Mouse (Mus musculus) liver, embryonic 13.5 days (tissue): ENCODE measurements around the gene Ctnna3. TPM values are rescaled to one million over a fixed set of nuclear protein-coding genes. Genes with fewer than 3 reads are reported as not detected.

Experiments used
- ATAC-seq: fragments of 200-750 bp; cut with Nextera tagmentation; 2 replicates; pipeline ENCODE4 v1.8.0; 2017; ENCODE audit warnings: low read depth, mild to moderate bottlenecking, moderate number of reproducible peaks, moderate library complexity
- DNase-seq: peaks from one replicate; pipeline ENCODE4 v3.0.0; 2022
- H3K27ac ChIP-seq: fragments of 300-500 bp; sonication (generic); 2 replicates; pipeline ENCODE4 v1.5.1; 2015; ENCODE audit warnings: moderate library complexity, mild to moderate bottlenecking, inconsistent platforms
- H3K27me3 ChIP-seq: fragments of 300-500 bp; sonication (generic); 2 replicates; pipeline ENCODE4 v1.6.1; 2015; ENCODE audit warnings: mild to moderate bottlenecking, inconsistent platforms
- H3K36me3 ChIP-seq: fragments of 300-500 bp; sonication (generic); 2 replicates; pipeline ENCODE4 v1.6.1; 2015; ENCODE audit warnings: mild to moderate bottlenecking, inconsistent platforms
- H3K4me1 ChIP-seq: fragments of 300-500 bp; sonication (generic); replicated peaks from 2 replicates; pipeline ENCODE4 v1.6.1; 2015; ENCODE audit warnings: inconsistent platforms
- H3K4me2 ChIP-seq: fragments of 300-500 bp; sonication (generic); 2 replicates; pipeline ENCODE4 v1.6.1; 2015; ENCODE audit warnings: inconsistent platforms, mild to moderate bottlenecking, moderate library complexity
- H3K4me3 ChIP-seq: fragments of 300-500 bp; sonication (generic); replicated peaks from 2 replicates; pipeline ENCODE4 v1.5.1; 2015; ENCODE audit warnings: mild to moderate bottlenecking, inconsistent platforms
- H3K9ac ChIP-seq: fragments of 300-500 bp; sonication (generic); 2 replicates; pipeline ENCODE4 v1.6.1; 2015; ENCODE audit warnings: mild to moderate bottlenecking, inconsistent platforms
- H3K9me3 ChIP-seq: fragments of 300-500 bp; sonication (generic); replicated peaks from 2 replicates; pipeline ENCODE4 v1.6.1; 2016; ENCODE audit warnings: inconsistent platforms
- WGBS: fragments of 180-500 bp; shearing (Covaris S2); methylation state at CpG from one replicate; pipeline ENCODE4 v1.1.7; 2015; ENCODE audit not compliant: insufficient replicate concordance; 5-methylcytosine and 5-hydroxymethylcytosine counted together
- polyA plus RNA-seq: library from polyadenylated mRNA; unstranded; fragments of >200 nt; fragmentation: Nextera tagmentation; extraction: Ambion mirVana; gene quantifications from 2 replicates; pipeline ENCODE4 v1.2.1, GENCODE M21; 2015

The Ctnna3 gene
- polyA plus RNA-seq, 1 experiment from 2014 or later: 0.05 TPM

DNA sequence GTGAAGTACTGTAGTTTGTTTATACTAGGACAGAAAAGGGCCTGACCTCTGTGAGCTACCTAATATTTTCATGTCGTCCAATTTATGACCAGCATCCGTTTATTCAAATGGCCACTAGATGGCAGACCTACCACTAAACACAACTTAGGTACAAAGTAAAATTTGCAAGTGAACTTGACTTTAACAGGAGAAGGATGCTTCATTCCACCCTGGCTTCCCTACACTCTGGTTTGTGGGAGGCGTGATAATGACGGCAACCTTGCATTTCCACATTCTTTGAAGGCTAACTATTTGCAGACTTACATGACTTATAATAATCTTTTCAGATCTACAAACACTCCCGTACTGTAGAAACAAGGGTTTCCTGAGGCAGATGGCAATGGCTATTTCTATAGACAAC is 1320.9 kb downstream of the Ctnna3 start:
- Histone ChIP-seq H3K27ac (no peak overlapping the region), H3K4me3 (no peak overlapping the region), H3K27me3 (no peaks in the 10 kb centered on the region), H3K4me1 (no peaks in the 10 kb centered on the region), H3K9me3 (no peaks in the 10 kb centered on the region), H3K9ac (no peak overlapping the region), H3K36me3 (no peaks in the 10 kb centered on the region), H3K4me2 (no peak overlapping the region)
- ATAC-seq: no peak
- no peak for DNase-seq
- WGBS: 36% methylated on average over 5 of the region's 5 CpGs

DNA sequence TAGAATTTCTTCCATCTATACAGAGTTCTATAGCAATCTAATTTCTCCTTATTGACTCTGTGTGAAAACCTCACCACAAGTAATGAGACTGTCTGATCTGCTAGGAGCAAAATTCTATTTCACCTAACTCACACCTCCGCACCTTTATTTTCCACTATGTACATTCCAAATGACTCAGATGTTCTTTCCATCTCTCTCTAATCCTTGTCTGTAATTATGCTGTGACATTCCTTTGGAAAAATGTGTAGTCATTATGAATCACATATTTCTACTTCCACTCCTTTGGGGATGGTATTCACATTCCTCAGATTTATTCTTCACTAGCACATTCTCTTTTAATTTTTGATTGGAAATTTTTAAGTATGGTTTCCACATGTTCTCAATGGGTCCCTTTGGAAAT is 1406.4 kb downstream of the Ctnna3 start:
- Histone ChIP-seq H3K4me3 (no peak overlapping the region), H3K4me2 (no peak overlapping the region), H3K27me3 (no peaks in the 10 kb centered on the region), H3K9me3 (no peaks in the 10 kb centered on the region), H3K27ac (no peak overlapping the region), H3K4me1 (no peaks in the 10 kb centered on the region), H3K36me3 (no peaks in the 10 kb centered on the region), H3K9ac (no peak overlapping the region)
- no peak for ATAC-seq
- no peak for DNase-seq
- 84% methylated on average over 1 of the region's 1 CpGs for WGBS

DNA sequence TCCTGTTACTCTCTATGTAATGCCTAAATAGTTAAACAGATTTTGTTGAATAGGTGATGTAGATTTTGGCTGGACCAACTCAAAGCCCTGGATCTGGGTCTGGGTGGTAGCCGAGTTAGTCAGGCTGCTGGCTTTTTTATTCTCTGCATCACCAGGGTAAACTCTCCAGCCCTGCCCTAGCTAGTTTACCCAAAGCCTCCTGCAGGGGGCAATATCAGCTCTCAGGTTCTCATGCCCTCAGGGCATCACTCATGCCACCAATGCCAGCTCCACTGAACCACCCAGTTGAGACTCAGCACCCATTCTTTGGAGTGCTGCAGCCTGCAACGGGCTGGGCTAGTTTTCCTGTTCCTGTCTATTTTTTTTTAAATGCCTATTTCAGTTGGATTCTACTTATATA is 1431.5 kb downstream of the Ctnna3 start:
- 66% methylated on average over 2 of the region's 2 CpGs for WGBS

DNA sequence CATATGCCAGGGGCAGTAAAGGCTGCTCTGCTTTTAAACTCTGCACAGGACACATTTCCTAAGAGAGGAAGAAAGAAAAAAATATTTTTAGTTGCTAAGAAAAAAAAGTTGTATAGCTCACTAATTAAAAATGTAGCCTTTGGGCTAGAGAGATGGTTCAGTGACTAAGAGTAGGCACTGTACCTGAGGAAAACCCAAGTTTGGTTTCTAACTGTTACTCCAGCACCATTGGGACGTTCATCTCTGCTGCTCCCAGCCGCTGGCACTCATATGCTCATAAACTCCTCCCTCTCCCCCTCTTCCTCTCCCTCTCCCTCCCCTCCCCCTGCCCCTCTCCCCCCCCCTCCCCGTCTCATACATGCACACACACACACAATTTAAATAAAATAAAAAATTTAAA is 1441.0 kb downstream of the Ctnna3 start:
- H3K9ac ChIP-seq: no peak overlapping the region
- ATAC-seq: no peak
- H3K27ac ChIP-seq: no peak overlapping the region
- 50% methylated on average over 3 of the region's 3 CpGs for WGBS
- no peak for DNase-seq
- H3K4me2 ChIP-seq: no peak overlapping the region
- no peaks in the 10 kb centered on the region for H3K27me3 ChIP-seq
- no peaks in the 10 kb centered on the region for H3K4me1 ChIP-seq
- no peak overlapping the region for H3K4me3 ChIP-seq
- H3K9me3 ChIP-seq: no peaks in the 10 kb centered on the region
- no peaks in the 10 kb centered on the region for H3K36me3 ChIP-seq

More for the DNA sequence above, 1431.5 kb downstream of the Ctnna3 start:
- Histone ChIP-seq H3K4me1 (no peaks in the 10 kb centered on the region), H3K4me2 (no peak overlapping the region), H3K9me3 (no peaks in the 10 kb centered on the region), H3K4me3 (no peak overlapping the region), H3K27ac (no peak overlapping the region), H3K27me3 (no peaks in the 10 kb centered on the region), H3K9ac (no peak overlapping the region), H3K36me3 (no peaks in the 10 kb centered on the region)
- no peak for ATAC-seq
- DNase-seq: no peak

DNA sequence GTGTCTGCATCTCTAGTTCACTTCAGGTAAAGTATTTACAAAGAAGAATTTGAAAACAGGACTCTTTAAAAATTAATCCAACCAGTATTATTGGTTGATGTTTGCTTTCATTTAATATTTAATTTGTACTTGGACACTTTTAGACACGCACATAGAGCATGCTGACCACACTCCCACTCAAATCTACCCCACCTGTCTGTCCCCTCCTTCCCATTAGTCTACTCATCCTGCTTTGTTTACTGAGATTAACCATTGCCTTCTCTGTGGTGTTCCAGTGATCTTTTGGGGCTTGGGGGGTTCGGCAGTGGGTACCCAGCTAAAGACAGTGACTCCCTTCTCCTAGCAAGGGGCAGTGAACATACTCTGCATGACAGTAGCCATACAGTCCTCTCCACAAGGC is 1446.6 kb downstream of the Ctnna3 start:
- ATAC-seq (no peak), DNase-seq (no peak)
- WGBS: 36% methylated on average over 2 of the region's 2 CpGs

DNA sequence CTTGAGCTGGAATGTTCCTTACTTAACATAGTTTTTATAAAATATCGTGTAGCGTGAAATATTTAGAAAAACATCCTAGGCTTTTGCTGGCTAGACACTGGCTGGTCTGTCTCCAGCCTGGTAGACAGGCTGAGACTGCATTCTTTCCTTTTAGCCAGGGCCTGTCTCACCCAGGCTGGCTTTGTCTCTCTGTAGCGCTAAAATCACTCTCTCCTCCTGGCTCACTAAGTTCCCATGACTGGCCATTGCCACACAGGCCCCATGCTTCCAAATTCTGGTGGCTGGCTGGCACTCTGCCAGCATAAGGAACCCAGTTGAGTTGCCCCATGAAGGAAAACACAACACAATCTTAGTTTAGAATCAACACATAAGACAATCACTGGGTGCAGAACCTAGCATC is 1450.0 kb downstream of the Ctnna3 start:
- ATAC-seq (no peak), DNase-seq (no peak)
- H3K27ac ChIP-seq: no peak overlapping the region
- H3K4me1 ChIP-seq: no peaks in the 10 kb centered on the region
- H3K9ac ChIP-seq: no peak overlapping the region
- no peaks in the 10 kb centered on the region for H3K9me3 ChIP-seq
- H3K27me3 ChIP-seq: no peaks in the 10 kb centered on the region
- no peak overlapping the region for H3K4me2 ChIP-seq
- WGBS: 57% methylated on average over 3 of the region's 3 CpGs
- no peak overlapping the region for H3K4me3 ChIP-seq
- no peaks in the 10 kb centered on the region for H3K36me3 ChIP-seq

More for the DNA sequence above, 1446.6 kb downstream of the Ctnna3 start:
- no peaks in the 10 kb centered on the region for H3K4me1 ChIP-seq
- H3K36me3 ChIP-seq: no peaks in the 10 kb centered on the region
- no peaks in the 10 kb centered on the region for H3K9me3 ChIP-seq
- H3K9ac ChIP-seq: no peak overlapping the region
- H3K4me2 ChIP-seq: no peak overlapping the region
- no peaks in the 10 kb centered on the region for H3K27me3 ChIP-seq
- no peak overlapping the region for H3K4me3 ChIP-seq
- no peak overlapping the region for H3K27ac ChIP-seq

DNA sequence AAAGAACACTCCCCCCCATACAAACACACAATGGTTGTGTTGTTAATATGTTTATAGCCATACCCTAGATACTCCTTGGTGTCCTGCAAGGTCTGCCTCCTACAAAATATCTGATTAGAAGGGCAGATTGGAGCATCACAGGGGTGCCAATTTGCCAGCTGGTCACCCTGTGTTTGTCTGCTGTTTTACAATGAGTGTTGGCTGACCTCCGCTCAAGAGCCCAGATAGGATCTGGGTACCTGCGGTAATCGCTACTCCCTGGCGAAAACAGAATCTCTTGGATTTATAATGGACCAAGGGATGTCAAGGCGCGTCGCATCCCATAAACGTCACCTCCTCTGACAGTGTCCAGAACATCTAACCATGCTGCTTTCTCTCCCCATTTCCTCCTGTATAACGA is 1457.0 kb downstream of the Ctnna3 start:
- H3K27me3 ChIP-seq: no peaks in the 10 kb centered on the region
- H3K4me2 ChIP-seq: no peak overlapping the region
- H3K4me3 ChIP-seq: no peak overlapping the region
- ATAC-seq (no peak), DNase-seq (no peak)
- H3K36me3 ChIP-seq: no peaks in the 10 kb centered on the region
- no peaks in the 10 kb centered on the region for H3K4me1 ChIP-seq
- H3K27ac ChIP-seq: no peak overlapping the region
- no peak overlapping the region for H3K9ac ChIP-seq
- no peaks in the 10 kb centered on the region for H3K9me3 ChIP-seq
- WGBS: 81% methylated on average over 9 of the region's 9 CpGs

DNA sequence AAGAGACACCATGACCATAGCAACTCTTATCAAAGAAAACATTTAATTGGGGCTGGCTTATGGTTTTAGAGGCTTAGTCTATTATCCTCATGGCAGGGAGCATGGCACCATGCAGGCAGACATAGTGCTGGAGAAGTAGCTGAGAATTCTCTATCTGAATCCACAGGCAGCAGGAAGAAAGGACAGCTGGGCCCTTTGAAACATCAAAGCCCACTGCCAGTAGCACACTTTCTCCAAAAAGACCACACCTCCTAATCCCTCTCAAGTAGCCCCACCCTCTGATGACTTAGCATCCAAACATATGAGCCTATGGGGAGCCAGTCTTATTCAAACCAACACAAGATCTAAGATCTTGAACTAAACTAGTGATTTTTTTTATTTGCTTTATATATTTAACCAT is 1462.6 kb downstream of the Ctnna3 start:
- Histone ChIP-seq H3K9ac (no peak overlapping the region), H3K27me3 (no peaks in the 10 kb centered on the region), H3K4me2 (no peak overlapping the region), H3K9me3 (no peaks in the 10 kb centered on the region), H3K36me3 (no peaks in the 10 kb centered on the region), H3K27ac (no peak overlapping the region), H3K4me1 (no peaks in the 10 kb centered on the region), H3K4me3 (no peak overlapping the region)
- ATAC-seq (no peak), DNase-seq (no peak)

DNA sequence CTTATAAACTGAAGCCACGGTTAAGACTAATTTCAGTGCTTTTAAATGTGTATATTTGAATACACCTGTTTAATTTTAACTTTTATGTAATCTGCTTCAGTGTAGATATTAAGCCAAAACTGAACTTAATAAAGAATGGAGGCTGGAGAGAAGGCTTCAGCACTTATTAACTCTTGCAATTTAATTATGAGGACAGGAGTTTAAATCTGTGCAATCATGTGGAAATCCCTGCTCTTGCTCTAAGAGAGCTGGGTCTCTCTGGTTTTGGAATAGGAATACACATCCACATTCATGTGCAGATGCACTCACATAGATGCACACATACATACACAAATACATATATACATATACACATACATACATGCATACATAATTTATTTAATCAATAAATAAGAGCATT is 1468.8 kb downstream of the Ctnna3 start:
- no peak overlapping the region for H3K9ac ChIP-seq
- H3K4me2 ChIP-seq: no peak overlapping the region
- no peaks in the 10 kb centered on the region for H3K4me1 ChIP-seq
- no peak overlapping the region for H3K4me3 ChIP-seq
- WGBS: 48% methylated on average over 1 of the region's 1 CpGs
- H3K9me3 ChIP-seq: 0 out of 2 replicates have a peak, but pooled peaks cover 2% of the 10 kb centered on the region
- DNase-seq (no peak), ATAC-seq (no peak)
- H3K27ac ChIP-seq: no peak overlapping the region
- no peaks in the 10 kb centered on the region for H3K36me3 ChIP-seq
- H3K27me3 ChIP-seq: no peaks in the 10 kb centered on the region

DNA sequence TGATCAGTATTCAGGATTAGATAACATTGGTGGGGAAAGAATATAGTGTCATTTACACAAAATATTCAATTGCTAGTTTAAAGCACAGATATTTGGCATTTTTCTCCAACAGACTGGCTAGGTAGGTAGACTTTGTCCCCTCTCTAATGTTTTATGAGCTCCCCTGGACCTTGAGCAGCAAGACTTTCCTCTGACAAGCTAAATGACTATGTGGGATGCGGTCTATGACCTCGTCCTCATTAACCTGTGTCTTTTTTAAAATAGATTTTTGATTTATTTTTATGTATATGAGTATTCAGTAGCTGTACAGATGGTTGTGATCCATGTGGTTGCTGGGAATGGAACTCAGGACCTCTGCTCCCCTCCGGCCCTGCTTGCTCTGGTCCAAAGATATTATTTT is 1471.8 kb downstream of the Ctnna3 start:
- no peak for DNase-seq
- 0 out of 2 replicates have a peak, but pooled peaks cover 2% of the 10 kb centered on the region for H3K9me3 ChIP-seq
- H3K36me3 ChIP-seq: no peaks in the 10 kb centered on the region
- no peaks in the 10 kb centered on the region for H3K27me3 ChIP-seq
- no peak overlapping the region for H3K9ac ChIP-seq
- no peak overlapping the region for H3K4me2 ChIP-seq
- no peak for ATAC-seq
- H3K27ac ChIP-seq: no peak overlapping the region
- H3K4me1 ChIP-seq: no peaks in the 10 kb centered on the region
- no peak overlapping the region for H3K4me3 ChIP-seq
- WGBS: 68% methylated on average over 3 of the region's 3 CpGs

DNA sequence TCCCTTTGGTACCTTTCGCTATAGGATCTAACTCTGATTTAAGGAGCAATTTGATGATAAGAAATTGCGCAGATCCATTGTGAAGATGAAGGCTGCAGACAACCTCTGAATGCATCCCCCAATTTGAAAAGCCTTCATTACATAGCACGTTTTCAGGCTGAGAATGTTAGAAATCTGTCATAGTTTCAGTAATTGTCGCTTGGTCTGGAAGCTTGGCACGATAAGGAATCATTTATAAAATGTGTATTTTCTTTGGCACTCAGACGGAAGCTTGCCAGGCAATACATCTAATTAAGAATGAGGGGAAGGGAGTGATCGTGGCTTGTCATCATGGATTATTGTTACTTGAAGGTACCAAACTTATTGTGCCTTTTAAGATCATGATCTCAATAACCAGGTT is 1511.1 kb downstream of the Ctnna3 start:
- 61% methylated on average over 7 of the region's 7 CpGs for WGBS
- Histone ChIP-seq H3K4me1 (no peaks in the 10 kb centered on the region), H3K9ac (no peak overlapping the region), H3K27me3 (no peaks in the 10 kb centered on the region), H3K4me2 (no peak overlapping the region), H3K36me3 (no peaks in the 10 kb centered on the region), H3K9me3 (no peaks in the 10 kb centered on the region), H3K4me3 (no peak overlapping the region), H3K27ac (no peak overlapping the region)
- no peak for ATAC-seq
- no peak for DNase-seq

DNA sequence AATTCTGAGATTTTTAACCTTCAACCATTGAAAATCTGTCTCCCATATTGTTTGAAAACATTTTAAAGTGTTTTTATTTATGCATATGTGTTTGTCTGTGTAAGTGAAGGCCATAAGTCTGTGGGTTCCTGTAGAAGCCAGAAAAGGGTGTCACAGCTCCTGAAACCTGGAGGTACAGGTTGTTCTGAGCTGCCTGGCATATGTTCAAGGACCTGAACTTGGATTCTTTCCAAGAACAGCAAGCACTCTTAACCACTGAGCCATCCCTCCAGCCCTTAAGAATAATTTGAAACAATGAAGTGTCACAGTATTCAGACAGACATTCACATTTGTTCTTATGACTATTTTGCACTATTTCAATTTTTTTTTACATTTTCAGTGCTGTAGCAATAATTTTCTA is 1528.5 kb downstream of the Ctnna3 start:
- DNase-seq: no peak
- H3K36me3 ChIP-seq: no peaks in the 10 kb centered on the region
- H3K27ac ChIP-seq: no peak overlapping the region
- ATAC-seq: no peak
- no peaks in the 10 kb centered on the region for H3K9me3 ChIP-seq
- H3K9ac ChIP-seq: no peak overlapping the region
- H3K4me2 ChIP-seq: no peak overlapping the region
- H3K4me1 ChIP-seq: no peaks in the 10 kb centered on the region
- no peaks in the 10 kb centered on the region for H3K27me3 ChIP-seq
- no peak overlapping the region for H3K4me3 ChIP-seq

DNA sequence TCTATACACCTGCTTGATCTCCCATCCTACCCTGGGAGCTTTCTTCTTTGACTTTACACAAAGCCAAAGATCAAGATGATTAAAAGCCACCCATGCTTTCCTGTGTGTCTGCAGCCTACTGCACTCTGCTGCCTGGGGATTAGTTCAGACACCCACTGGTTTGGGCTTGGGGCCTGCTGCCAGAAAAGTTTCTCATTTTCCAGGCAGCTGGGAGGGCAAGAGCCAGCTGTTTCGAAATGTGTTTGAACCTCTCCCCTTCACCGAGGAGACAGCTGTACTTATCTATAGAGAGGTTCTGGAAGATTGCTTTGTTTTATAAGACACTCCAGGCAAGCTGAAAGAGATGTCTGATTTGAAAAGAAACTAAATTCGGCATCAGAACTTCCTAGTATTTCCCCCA is 1563.0 kb downstream of the Ctnna3 start:
- H3K9ac ChIP-seq: no peak overlapping the region
- 51% methylated on average over 3 of the region's 3 CpGs for WGBS
- no peaks in the 10 kb centered on the region for H3K9me3 ChIP-seq
- no peaks in the 10 kb centered on the region for H3K36me3 ChIP-seq
- H3K4me2 ChIP-seq: no peak overlapping the region
- DNase-seq (no peak), ATAC-seq (no peak)
- H3K27ac ChIP-seq: no peak overlapping the region
- H3K4me3 ChIP-seq: no peak overlapping the region
- no peaks in the 10 kb centered on the region for H3K4me1 ChIP-seq
- H3K27me3 ChIP-seq: no peaks in the 10 kb centered on the region
